Mouse (Mus musculus) bone marrow macrophage, adult 2 months (primary cell): ENCODE measurements around the gene Car6.

Source experiments
- CTCF ChIP-seq: IDR thresholded peaks from 2 replicates; pipeline ENCODE4 v1.5.1; 2012; ENCODE audit warnings: low read depth, mild to moderate bottlenecking, low read length, moderate library complexity
- POLR2A ChIP-seq: IDR thresholded peaks from 2 replicates; pipeline ENCODE4 v1.6.1; 2012; ENCODE audit warnings: mild to moderate bottlenecking, low read depth, low read length, borderline replicate concordance

GRCm38 (mm10) chr4:150140346-150140745 is 60.8 kb downstream of the Car6 start:
- TF ChIP-seq POLR2A (no peak), CTCF (no peak)
